Mouse (Mus musculus) liver, adult 2 months (tissue): ENCODE measurements at regions not wholly inside any gene's neighbourhood (a gene's known extent, or its start where the extent isn't known, plus 50 kb on each side); places are given as distances from the start of the nearest gene placed in this dataset.

ENCODE experiments used
- CTCF ChIP-seq: fragments of 200-500 bp; IDR thresholded peaks from 2 replicates; pipeline ENCODE4 v1.5.1; 2011; ENCODE audit warnings: low read depth, low read length, control low read depth
- POLR2A ChIP-seq: fragments of 200-500 bp; IDR thresholded peaks from 2 replicates; pipeline ENCODE4 v1.6.1; 2011; ENCODE audit warnings: low read length, control low read depth; ENCODE audit not compliant: insufficient read depth; ENCODE audit errors: extremely low read depth

- TF ChIP-seq CTCF (no peak), POLR2A (no peak)
Observed at GRCm38 (mm10) chr13:29015605-29015994, 62.1 kb upstream of the Sox4 start.
